Mouse (Mus musculus) kidney, postnatal 10 days (tissue): ENCODE measurements at regions not wholly inside any gene's neighbourhood (a gene's known extent, or its start where the extent isn't known, plus 50 kb on each side); places are given as distances from the start of the nearest gene placed in this dataset.
A peak's percentile ranks its signal among the peaks of the same experiment; 100 is the strongest.

Experiments
- DNase-seq: peaks from one replicate; pipeline ENCODE4 v3.0.0; 2021; ENCODE audit warnings: mixed read lengths

DNA sequence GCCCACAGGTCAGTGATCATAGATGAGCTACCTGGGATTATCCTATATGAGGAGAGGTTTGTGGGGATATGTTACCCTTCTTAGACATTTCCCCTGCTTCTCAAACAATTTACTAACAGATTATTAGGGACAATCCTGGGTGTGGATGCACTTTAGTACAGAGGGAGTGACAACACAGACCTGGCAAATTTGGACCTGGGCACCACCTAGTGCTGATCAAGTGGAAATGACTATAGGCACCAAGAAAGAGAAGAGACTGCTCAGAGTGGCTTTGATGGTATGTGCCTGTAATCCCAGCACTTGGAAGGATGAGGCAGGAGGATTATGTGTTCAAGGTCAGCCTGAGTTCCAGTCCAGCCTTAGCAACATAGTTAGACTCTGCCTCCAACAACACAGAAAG is 51.1 kb upstream of the Gm815 start:
- DNase-seq: peak; percentile 31
